Mouse (Mus musculus): ENCODE measurements around the gene Tox2. TPM values are rescaled to one million over a fixed set of nuclear protein-coding genes. Genes with fewer than 3 reads are reported as not detected.

Tox2 gene
- 10 to 100 TPM; 25.1 to 31.4 (median 26.0) TPM for total RNA-seq (2022)

- peak; percentile 40 to 60 for DNase-seq (ENCODE audit: low spot score in 2 of 2)
Observed at GRCm38 (mm10) chr2:163202884-163203634, at the start of gene Tox2. Gene Tox2, plus strand, starts transcription at chr2:163203125.

GRCm38 (mm10) chr2:163154673-163155072, 48.3 kb upstream of the Tox2 start:
- no peak for DNase-seq (ENCODE audit: low spot score in 2 of 2)

- DNase-seq (ENCODE audit: low spot score in 2 of 2) = no peak
Observed at GRCm38 (mm10) chr2:163158979-163159378, 43.9 kb upstream of the Tox2 start.

- DNase-seq (ENCODE audit: low spot score in 2 of 2) = no peak
Observed at GRCm38 (mm10) chr2:163164461-163164990, 38.4 kb upstream of the Tox2 start.

- DNase-seq (ENCODE audit: low spot score in 2 of 2) = no peak
Observed at GRCm38 (mm10) chr2:163166067-163166805, 36.7 kb upstream of the Tox2 start.

- no peak for DNase-seq (ENCODE audit: low spot score in 2 of 2)
Observed at GRCm38 (mm10) chr2:163171891-163172290, 31.0 kb upstream of the Tox2 start.

GRCm38 (mm10) chr2:163174066-163174465, 28.9 kb upstream of the Tox2 start:
- no peak for DNase-seq (ENCODE audit: low spot score in 2 of 2)

- DNase-seq (ENCODE audit: low spot score in 2 of 2) = no peak
Observed at GRCm38 (mm10) chr2:163175831-163176230, 27.1 kb upstream of the Tox2 start.

- DNase-seq (ENCODE audit: low spot score in 2 of 2) = no peak
Observed at GRCm38 (mm10) chr2:163176502-163176901, 26.4 kb upstream of the Tox2 start.

- DNase-seq (ENCODE audit: low spot score in 2 of 2) = peak; percentile 33 to 34
Observed at GRCm38 (mm10) chr2:163187552-163187951, 15.4 kb upstream of the Tox2 start.

GRCm38 (mm10) chr2:163189596-163189995, 13.3 kb upstream of the Tox2 start:
- no peak for DNase-seq (ENCODE audit: low spot score in 2 of 2)

GRCm38 (mm10) chr2:163190004-163190441, 12.9 kb upstream of the Tox2 start:
- no peak for DNase-seq (ENCODE audit: low spot score in 2 of 2)

- DNase-seq (ENCODE audit: low spot score in 2 of 2) = no peak
Observed at GRCm38 (mm10) chr2:163192485-163192884, 10.4 kb upstream of the Tox2 start.

GRCm38 (mm10) chr2:163194015-163194414, 8.9 kb upstream of the Tox2 start:
- no peak for DNase-seq (ENCODE audit: low spot score in 2 of 2)

- DNase-seq (ENCODE audit: low spot score in 2 of 2) = no peak
Observed at GRCm38 (mm10) chr2:163194543-163194942, 8.4 kb upstream of the Tox2 start.

- no peak for DNase-seq (ENCODE audit: low spot score in 2 of 2)
Observed at GRCm38 (mm10) chr2:163195106-163195833, 7.7 kb upstream of the Tox2 start.

- DNase-seq (ENCODE audit: low spot score in 2 of 2) = no peak
Observed at GRCm38 (mm10) chr2:163195834-163196145, 7.1 kb upstream of the Tox2 start.

GRCm38 (mm10) chr2:163201897-163202296, 1.0 kb upstream of the Tox2 start:
- DNase-seq (ENCODE audit: low spot score in 2 of 2) = no peak

GRCm38 (mm10) chr2:163202553-163202883, 407 bp upstream of the Tox2 start:
- DNase-seq (ENCODE audit: low spot score in 2 of 2) = no peak

GRCm38 (mm10) chr2:163203635-163204547, 966 bp downstream of the Tox2 start:
- DNase-seq (ENCODE audit: low spot score in 2 of 2) = no peak
